Mouse (Mus musculus): ENCODE data around the gene Xpo4.
A peak's percentile ranks its signal among the peaks of the same experiment; 100 is the strongest.

Xpo4 gene

GRCm38 (mm10) chr14:57609816-57610329, 55.4 kb downstream of the Xpo4 start:
- no peak for DNase-seq (ENCODE audit: low read depth, low spot score)

- no peak for DNase-seq (ENCODE audit: low read depth, low spot score)
Observed at GRCm38 (mm10) chr14:57607500-57607899, 57.7 kb downstream of the Xpo4 start.

GRCm38 (mm10) chr14:57606663-57607365, 58.4 kb downstream of the Xpo4 start:
- no peak for DNase-seq (ENCODE audit: low read depth, low spot score)

DNA sequence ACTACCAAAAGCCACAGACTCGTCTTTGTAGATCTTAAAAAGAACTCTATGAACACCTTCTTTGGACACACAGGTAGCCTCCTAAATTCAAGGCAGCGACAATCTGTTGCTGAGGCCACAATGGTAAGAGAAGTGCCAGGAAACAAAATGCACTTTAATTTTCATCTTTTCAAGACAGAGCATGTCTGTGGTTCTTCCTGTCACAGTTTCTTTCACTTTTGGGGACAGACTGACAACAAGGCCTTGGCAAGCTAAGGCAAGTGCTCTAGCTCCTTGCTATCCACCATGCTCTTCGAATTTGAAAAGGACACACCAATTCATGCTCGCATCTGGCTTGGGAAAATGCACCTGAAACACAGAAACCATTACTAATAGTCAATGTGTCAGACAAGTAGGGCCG, 72.0 kb downstream of the Xpo4 start:
- peak; percentile 17 for DNase-seq (ENCODE audit: low read depth, low spot score)

- DNase-seq (ENCODE audit: low read depth, low spot score): no peak
Observed at GRCm38 (mm10) chr14:57591830-57592229, 73.4 kb downstream of the Xpo4 start.

- DNase-seq (ENCODE audit: low read depth, low spot score): no peak
Observed at GRCm38 (mm10) chr14:57576364-57577060, 88.7 kb downstream of the Xpo4 start.

DNA sequence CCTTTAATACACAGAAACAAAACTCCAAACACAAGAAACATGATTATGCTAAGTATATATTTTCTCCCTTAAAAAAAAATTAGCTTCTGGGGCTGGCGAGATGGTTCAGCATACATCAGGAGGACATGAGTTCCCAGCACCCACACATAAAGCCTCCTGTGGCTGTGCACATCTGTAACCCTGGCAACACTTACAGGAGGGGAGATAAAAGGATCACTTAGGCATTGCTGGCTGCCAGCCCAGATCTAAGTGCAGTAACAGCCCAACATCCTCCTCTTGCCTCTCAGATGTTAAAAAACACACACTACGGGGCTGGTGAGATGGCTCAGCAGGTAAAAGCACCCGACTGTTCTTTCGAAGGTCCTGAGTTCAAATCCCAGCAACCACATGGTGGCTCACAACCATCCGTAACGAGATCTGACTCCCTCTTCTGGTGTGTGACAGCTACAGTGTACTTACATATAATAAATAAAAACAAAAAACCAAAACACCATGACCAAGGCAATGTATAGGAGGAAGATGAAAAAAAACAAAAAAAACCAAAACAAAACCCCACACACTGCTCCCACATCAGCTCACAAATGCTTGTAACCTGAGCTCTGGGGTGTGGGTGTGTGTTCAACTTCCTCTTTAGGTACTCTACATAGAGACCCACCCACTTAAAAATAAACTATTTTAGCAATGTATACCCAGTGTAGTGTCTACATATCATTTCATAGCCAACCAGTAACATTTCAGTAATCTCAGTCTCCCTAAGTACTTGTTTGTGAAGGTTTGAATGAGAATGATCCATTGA, 90.2 kb downstream of the Xpo4 start:
- no peak for DNase-seq (ENCODE audit: low read depth, low spot score)

DNA sequence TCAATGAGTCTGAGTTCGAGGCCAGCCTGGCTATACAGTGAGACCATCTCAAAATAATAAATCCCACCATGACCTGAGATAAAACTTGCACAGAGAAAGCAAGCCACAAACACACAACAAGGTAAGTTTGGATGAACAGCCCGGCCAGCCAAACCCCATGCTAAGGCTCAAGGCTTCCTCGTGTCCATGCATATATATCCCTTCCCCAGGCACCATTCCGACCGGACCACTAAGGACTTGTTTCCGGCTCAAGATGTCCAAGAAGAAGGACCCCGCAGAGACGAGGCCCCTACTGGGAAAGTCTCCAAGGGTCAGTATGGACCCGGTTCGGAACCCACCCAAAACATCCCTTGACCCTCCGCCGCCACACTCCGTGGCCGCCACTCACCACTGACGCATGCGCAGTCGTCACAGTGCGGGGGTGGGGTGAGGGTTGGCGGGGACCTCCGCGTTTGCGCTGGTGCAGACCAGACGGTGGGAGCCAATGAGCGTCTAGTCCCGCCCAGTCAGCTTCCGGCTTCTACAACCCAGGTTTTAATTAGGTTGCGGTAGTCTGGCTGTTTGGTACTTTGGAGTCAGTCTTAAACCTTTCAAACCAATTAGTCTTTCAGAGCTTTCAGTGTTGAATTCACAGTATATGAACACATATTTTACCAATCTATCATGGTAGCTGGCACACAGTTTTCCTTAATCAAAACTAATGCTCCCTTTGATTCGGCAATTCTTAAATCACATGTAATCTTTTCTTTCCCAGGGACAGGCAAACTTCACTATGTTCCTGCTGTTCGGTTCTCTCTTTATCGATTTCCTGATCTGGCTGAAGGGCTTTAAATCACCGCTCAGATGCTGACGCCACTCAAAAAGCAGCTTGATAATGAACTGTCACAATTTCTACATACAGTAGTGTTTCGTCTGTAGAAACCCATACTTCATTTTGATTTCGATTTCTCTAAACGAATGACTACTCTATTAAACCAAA, 93.8 kb downstream of the Xpo4 start, which contains the start of gene Eef1akmt1:
Gene Eef1akmt1, minus strand, starts transcription at position 458 of the 979 bp plus-strand sequence.
- DNase-seq (ENCODE audit: low read depth, low spot score): peak; percentile 94

GRCm38 (mm10) chr14:57565626-57566025, 99.6 kb downstream of the Xpo4 start:
- DNase-seq (ENCODE audit: low read depth, low spot score): no peak

DNA sequence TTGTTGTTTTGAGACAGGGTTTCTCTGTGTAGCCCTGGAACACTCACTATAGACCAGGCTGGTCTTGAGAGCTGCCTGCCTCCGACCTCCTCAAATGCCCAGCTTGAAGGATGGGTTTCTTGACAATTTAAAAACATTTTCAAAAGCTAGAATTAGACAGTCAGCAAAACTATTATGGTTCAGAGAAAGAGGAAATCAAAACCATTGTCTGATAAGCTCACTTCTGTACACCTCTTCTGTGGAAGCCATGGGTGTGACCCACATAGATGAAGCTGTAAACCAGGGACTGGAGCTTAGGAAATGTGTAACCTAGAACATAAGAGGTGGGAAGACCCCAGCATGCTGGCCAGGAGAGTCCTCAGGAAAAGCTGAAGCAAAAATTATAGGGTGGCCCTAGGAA, 108.3 kb downstream of the Xpo4 start:
- no peak for DNase-seq (ENCODE audit: low read depth, low spot score)

GRCm38 (mm10) chr14:57555471-57556070, 109.7 kb downstream of the Xpo4 start:
- no peak for DNase-seq (ENCODE audit: low read depth, low spot score)

DNA sequence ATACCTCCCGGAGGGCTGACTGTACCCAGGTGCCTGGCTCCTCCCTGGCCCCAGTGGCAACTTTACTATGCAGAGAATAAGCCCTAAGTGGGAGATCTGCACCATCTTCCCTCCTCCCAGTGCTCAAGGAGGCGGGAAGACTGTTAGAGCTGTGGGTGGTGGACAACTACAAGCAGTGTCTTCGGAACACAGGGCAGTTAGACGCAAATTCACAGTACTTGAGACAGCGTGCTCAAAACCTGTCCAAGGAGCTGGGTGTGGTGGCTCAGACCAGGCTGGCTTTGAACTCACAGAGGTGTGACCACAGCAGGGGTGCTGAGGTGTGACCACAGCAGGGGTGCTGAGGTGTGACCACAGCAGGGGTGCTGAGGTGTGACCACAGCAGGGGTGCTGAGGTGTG, 110.8 kb downstream of the Xpo4 start:
- DNase-seq (ENCODE audit: low read depth, low spot score): no peak

GRCm38 (mm10) chr14:57552945-57553344, 112.3 kb downstream of the Xpo4 start:
- no peak for DNase-seq (ENCODE audit: low read depth, low spot score)

GRCm38 (mm10) chr14:57547062-57547461, 118.2 kb downstream of the Xpo4 start:
- DNase-seq (ENCODE audit: low read depth, low spot score): no peak

- DNase-seq (ENCODE audit: low read depth, low spot score): no peak
Observed at GRCm38 (mm10) chr14:57546557-57547021, 118.6 kb downstream of the Xpo4 start.

DNA sequence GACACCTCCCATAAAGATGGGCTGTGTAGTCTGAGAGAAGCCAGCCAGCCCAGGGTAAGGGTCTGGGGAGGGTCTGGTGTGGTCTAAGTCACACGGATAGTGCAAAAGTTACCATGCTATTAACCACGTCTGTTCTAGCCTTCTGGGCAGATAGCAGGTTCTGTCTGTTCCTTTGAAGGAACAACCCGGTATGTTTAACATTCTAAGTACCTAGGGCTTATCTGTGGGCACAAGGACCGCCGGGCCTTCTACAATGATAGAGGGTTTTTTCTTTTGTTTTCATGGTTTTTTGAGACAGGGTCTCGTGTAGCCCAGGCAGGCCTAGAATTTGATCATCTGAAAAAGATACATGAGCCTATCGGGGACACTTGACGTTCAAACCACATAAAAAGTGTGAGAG, 119.1 kb downstream of the Xpo4 start:
- no peak for DNase-seq (ENCODE audit: low read depth, low spot score)

DNA sequence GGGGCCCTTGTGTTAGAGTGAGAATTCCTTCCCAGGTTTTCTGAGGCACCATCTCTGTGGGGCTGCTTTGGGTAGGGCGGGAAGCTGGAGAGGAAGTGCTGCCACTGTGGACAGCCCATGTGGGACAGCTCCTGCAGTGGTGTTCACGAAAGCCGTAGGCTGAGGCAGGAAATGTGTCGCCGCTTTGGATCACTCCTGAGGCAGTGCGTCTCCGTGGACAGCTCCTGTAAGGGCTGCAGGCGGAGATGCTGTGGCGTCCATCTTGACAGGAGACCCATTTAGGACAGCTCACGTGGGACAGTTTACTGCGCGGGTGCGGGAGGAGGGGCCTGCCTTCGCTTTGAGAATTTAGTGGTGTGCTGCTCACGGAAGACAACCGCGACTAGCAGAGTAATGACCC, 119.7 kb downstream of the Xpo4 start:
- DNase-seq (ENCODE audit: low read depth, low spot score): no peak

- DNase-seq (ENCODE audit: low read depth, low spot score): no peak
Observed at GRCm38 (mm10) chr14:57543420-57544039, 121.7 kb downstream of the Xpo4 start.

- no peak for DNase-seq (ENCODE audit: low read depth, low spot score)
Observed at GRCm38 (mm10) chr14:57542231-57542630, 123.0 kb downstream of the Xpo4 start.

DNA sequence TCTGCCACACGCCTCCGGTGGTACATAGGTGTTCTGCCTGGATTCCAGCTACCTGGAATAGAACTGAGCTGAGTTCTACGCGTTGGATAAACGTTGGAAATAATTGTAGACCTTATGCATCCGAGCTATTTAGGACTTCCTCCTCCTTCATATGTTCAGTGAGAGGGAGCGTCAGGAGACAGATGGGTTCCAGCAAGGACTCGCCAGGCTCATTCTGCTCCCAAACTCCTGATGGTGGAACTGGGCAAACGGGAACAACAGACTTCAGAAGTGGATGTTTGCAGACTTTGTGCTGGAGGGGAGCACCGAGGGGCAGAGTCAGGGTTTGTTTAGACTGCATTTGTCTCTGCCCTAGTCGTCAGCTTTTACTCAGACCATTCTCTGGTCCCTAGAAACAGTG, 124.5 kb downstream of the Xpo4 start:
- no peak for DNase-seq (ENCODE audit: low read depth, low spot score)
